Mouse (Mus musculus) brain, embryonic 14.5 days (tissue): ENCODE data around the gene Tuft1. TPM values are rescaled to one million over a fixed set of nuclear protein-coding genes. Genes with fewer than 3 reads are reported as not detected.
A peak's percentile ranks its signal among the peaks of the same experiment; 100 is the strongest.
"Not testable (repeated sequence)": the region's sequence is repeated elsewhere in the genome, so short reads cannot be mapped to it uniquely, and the experiment has no call there.

Experiments used
- DNase-seq: peaks from one replicate; pipeline ENCODE4 v3.0.0-alpha.2; 2011; ENCODE audit warnings: low read depth
- CTCF ChIP-seq: fragments of 200-500 bp; IDR thresholded peaks from 2 replicates; pipeline ENCODE4 v1.5.1; 2012; ENCODE audit warnings: inconsistent platforms, mild to moderate bottlenecking, moderate library complexity, borderline replicate concordance; ENCODE audit not compliant: insufficient read depth, insufficient read length; ENCODE audit errors: extremely low read depth
- POLR2A ChIP-seq: fragments of 200-500 bp; IDR thresholded peaks from 2 replicates; pipeline ENCODE4 v1.6.1; 2012; ENCODE audit warnings: mild to moderate bottlenecking, inconsistent platforms, borderline replicate concordance; ENCODE audit not compliant: poor library complexity, insufficient read depth, insufficient read length, severe bottlenecking; ENCODE audit errors: extremely low read depth
- polyA plus RNA-seq: library from polyadenylated mRNA; depleted of rRNA; stranded (reverse); fragments of >200 nt; gene quantifications from 2 replicates; pipeline ENCODE4 v1.2.3, GENCODE M21; 2012

Tuft1 gene
- polyA plus RNA-seq, 1 experiment: 4.7 TPM

DNA sequence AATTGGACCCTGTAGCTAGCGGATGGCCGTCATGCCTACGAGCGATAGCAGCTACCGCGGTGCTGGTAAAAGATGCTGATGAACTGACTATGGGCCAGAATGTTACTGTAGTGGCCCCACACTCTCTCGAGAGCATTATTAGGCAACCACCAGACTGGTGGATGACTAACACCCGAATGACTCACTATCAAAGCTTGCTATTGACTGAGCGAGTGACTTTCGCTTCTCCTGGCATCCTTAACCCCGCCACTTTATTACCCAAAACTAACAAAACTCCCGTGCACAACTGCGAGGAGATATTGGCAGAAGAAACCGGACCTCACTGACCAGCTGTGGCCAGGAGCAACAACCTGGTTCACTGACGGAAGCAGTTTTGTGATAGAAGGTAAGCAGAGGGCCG is 22.1 kb upstream of the Tuft1 start:
- no peak for DNase-seq
- TF ChIP-seq CTCF (no peak), POLR2A (no peak)

DNA sequence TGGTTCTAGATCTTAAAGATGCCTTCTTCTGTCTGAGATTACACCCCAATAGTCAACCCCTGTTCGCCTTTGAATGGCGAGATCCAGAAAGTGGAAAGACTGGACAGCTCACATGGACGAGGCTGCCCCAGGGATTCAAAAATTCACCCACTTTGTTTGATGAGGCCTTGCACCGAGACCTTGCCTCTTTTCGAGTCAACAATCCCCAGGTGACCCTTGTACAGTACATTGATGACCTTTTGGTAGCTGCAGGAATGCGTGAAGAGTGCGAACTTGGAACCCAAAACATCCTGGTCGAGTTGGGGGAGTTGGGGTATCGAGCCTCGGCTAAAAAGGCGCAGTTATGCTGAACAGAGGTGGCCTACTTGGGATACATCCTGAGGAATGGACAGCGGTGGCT is 21.4 kb upstream of the Tuft1 start:
- DNase-seq: not testable (repeated sequence)

DNA sequence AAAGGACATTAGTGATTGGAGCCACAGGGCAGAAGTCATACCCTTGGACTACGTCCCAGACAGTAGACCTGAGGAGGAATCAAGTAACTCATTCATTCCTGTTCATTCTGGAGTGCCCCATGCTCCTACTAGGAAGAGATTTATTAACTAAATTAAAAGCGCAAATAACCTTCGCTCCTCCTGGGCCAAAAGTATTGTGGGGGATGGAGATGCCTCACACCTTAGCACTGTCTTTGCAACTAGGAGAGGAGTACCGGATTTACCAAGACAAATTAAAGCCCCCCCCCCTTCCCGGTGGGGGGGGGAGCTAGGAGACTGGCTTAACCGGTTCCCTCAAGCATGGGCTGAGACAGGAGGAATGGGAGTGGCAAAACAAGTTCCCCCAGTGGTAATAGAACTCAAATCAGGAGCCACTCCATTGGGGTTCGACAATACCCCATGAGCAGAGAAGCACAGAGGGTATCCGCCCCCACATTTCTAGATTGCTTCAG is 20.7 kb upstream of the Tuft1 start:
- no peak for TF ChIP-seq POLR2A
- no peak for TF ChIP-seq CTCF
- DNase-seq: no peak

DNA sequence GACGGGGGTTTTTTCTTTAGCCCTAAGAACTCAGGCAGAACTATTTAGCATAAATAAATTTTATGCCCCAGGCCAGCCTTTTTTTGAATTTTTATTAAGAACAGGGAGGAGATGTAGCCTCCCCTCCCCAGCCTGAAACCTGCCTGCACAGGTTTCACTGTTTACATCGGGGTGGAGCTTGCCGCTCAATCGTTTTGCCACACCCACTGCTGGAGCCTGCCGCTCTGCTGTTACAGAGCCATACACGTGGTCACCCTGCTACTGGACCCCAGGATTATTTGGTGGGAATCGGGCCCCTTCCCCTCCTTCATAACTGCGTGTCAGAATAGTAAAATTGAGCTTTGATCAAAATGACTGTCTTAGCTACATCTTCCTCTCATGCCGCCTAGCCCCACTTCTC is 16.4 kb upstream of the Tuft1 start:
- not testable (repeated sequence) for DNase-seq

DNA sequence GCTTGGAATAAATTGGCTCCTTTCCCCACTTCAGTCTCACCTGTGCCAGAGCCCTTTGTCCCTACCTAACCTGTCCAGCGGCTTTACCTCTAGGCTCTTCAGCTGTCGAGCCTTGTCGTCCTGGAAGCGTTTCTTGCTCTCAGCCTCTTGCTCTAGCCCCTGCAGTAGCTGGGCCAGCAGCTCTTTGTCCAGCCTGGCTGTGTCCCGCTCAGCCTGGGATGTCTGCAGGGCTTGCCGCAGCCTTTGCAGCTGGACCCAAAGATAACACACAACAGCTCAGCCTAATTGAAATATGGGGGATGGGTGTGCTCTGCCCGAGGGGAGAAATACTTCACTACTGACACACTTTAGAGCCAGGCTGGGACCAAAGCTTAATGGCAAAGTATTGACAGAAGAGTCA is 7.2 kb upstream of the Tuft1 start:
- DNase-seq: not testable (repeated sequence)

DNA sequence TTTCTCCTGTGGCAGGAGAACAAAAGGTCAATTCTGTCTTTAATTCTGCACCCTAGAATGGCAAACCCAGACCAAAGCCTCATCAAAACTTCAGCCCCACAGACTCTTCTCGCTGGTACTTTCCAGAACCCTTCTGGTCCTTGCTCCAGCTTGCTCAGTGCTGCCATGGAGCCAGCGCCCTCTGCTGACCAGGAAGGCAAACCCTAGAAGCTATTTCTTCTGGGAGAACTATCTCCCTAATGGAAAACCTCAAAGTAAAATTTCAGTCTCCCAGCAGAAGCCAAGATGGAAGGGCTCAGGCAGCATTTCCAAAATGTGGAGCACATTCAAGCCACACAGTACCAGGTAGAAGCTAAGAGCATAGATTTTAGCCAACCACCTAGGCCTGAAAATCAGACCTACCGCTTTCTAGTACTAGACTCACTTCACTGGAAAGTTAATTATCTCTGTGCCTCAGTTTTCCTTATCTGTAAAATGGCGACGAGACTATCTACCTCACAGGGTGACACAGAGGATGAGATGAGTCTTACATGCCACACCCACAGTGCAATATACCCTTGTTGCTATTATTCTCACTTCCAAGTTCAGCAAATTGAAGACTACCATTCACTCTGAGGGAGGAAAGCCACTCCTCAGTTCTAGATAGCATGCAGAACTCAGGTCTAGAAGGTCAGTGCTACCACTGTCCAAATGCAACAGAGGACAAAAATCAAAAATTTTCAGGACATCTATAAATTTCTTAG is 6.6 kb upstream of the Tuft1 start:
- DNase-seq: not testable (repeated sequence)

DNA sequence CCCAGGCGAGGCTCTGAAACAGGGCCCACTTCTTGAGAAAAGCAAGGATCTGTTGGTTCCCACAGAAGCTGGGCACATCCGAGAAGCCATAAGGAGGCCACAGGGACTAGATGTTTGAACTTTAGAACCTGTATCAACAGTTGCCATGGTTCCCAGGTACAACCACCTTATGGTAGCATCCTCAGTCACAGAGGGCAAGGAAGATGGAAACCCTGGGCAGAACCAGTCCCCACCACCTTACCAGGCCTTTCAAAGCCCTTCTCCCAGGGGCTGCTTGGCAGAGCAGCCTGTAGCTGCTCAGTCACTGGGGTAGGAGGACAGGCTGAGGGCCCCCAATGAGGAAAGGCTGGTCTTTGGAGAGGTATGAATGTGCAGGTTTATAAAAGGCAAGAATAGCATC is 2.2 kb upstream of the Tuft1 start:
- not testable (repeated sequence) for DNase-seq

DNA sequence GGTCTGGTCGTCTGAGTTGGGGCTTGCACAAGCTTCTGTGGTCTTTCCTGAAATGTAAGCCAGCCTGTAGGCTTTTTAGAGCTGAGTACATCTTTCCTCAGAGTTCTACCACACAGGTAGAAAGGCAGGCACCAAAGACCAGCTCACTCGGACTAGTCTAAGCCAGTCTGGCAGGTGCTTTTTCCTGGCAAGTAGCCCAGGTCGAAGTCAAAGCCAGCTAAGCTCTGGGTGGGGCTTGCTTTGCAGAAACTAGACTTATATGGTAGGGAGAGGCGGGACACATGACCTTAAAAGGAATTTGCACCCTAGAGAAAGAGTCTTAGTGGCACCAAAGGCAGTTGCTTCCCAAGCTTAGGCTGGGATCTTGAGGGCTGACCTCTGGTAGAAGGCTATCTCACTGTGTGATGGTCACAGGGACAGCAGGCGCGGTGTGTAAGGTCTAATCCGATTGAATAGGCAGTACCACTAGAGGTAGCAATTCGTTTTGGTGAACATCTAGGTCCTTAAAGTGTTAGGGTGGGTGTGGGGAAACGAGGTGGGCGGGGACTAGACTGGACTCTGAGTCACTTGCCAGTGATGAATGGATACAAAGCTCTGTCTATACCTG is 573 bp upstream of the Tuft1 start:
- peak; percentile 28 for DNase-seq

DNA sequence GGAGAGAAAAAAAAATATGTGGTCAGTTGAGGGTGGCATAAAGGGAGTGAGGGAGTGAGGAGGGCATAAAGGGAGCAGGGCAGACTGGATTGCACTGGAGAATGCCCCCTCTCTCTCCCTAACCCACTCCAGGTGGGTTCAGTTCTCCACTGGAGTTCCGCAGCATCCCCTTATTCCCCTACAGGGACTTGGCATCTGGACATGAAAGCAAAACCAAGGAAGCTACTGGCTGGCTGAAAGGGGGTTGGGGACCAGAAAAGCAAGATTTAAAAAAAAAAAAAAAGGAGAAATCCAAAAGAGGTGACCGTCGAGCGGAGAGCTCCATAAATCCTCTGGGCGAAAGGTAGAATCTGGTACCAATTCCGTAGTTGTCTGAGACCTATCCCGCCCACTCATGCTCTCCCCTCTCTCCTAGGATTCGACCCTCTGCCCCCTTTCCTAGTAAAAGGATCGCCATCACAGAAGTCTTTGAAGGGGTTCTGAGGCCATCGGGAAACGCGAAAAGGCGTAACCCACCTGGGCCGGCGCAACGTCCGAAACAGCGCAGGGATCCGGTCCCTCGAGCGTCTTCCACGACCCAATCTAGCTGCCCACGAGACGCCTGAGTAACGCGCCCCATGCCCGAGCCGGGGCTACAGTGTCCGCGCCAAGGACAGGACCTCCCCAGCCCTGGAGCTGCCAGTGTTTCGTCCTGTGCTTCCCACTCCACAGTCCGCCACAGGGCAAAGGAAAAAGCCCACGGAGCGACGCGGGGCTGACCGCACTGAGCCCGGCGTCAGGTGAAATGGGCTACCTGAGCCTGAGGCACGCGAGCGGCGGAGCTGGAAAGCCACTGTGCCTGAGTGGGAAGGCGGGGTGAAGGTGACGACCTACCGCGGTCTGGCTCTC is 576 bp downstream of the Tuft1 start:
- DNase-seq: peak; percentile 7

DNA sequence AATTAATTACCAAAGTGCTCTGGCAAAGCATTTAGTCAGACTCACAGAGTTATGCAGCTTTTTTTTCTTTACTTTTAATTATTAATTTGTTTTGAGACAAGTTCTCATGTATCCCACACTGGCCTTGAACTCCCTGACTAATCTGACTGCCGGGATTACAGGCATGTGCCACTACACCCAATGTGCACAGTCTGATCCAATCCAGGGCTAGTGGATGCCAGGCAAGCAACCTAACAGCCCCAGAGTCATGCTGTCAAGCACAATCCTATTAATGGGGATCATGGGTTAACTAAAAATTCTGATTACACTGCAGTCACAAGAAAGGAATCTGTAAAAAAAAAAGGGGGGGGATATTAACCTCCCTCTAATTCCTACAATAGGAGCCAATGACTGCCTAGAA is 4.7 kb downstream of the Tuft1 start:
- not testable (repeated sequence) for DNase-seq

DNA sequence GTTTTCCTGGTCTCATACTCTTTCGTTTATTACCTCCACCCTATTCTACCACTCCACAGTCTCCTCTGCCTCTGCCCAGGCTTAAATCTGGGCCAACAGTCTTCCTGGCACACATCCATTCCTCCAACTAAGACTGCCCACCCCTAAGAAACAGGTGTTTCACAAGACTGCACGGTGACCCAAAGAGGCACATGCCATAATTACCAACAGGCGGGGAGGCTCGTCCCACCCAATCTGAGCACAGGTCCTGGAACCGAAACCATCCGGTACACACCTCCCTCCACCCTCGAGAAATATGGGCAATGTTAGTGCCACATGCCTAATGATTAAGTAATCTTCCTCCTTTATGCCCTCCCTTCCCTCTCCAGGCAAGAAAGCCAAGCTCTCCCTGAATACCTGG is 8.3 kb downstream of the Tuft1 start:
- TF ChIP-seq POLR2A: no peak
- TF ChIP-seq CTCF: no peak
- DNase-seq: no peak

DNA sequence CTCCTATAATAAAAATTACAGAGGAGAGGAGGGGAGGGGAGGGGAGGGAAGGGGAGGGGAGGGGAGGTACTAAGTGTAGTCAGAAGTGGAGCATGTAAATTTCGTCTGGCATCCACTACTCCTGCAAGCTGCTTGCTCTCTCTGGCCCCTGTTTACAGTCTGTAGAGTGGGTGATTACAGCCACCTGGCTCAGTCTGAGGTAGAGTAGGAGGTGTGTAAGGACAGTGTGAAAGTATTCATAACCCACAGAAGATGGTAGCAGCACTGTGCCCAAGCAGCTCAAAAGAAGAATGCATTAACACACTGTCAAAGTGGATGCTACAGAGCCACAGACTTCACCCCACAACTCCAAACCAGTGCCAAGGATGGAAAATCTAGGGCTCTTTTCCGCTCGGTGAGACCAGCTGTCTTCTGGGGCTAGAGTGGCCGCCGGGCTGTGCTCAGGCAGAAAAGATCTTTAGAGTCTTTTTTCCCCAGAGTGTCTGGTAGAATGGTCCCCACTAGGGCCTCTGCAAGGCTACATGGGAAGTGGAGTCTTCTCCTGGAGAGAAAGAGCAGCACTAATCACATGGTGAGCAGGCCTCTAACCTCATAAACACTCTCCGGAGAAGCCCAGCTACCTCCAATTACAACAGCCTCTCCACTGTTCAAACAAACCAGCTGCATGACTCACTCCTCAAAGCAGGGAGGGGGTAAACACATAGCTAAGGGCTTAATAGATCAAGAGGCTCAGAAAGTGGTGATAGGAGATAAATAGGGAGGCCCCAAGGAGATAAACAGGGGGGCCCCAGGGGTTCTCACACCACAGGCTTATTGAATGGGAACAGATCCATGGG is 9.7 kb downstream of the Tuft1 start:
- no peak for TF ChIP-seq CTCF
- DNase-seq: peak; percentile 46

DNA sequence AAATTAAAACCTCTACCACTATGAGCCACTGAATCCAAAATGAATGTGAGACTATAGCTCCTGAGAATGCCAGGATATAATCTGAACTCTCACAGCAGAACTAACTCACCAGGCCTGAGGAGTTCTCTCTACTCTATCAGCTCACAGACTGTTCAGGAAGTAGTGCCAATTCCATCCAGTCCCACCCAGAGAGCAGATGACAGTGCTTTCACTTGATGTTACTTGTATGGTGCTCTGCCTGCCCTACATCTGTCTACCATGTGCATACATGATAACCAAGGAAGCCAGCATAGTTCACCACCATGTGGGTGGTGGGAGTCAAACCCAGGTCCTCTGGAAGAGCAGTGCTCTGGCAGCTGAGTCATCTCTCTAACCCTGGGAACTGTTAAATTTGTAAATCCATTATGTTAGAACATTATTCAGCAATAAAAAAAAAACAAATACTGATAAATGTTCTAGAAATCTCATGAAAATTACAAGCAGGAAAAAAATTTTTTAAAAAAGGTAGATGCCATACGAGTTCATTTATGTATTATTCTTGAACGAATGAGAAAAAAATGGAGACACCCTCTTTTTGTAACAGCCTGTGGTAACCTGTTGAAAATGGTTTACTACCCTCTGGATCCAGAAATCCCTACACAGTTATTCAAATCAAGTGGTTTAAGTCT is 16.0 kb downstream of the Tuft1 start, which contains the start of gene Gm10972:
Gene Gm10972 (plus strand): TSS at position 618 of the 668 bp plus-strand sequence.
- DNase-seq: not testable (repeated sequence)
